Mouse (Mus musculus) heart, postnatal 0 days (tissue): ENCODE results near the gene Abcb5.

ENCODE experiments used
- CTCF ChIP-seq: IDR thresholded peaks from 2 replicates; pipeline ENCODE4 v1.5.1; 2016; ENCODE audit warnings: antibody characterized with exemption, control low read depth, low read depth
- EP300 ChIP-seq: IDR thresholded peaks from 2 replicates; pipeline ENCODE4 v1.6.1; 2016; ENCODE audit warnings: antibody characterized with exemption, low read depth

DNA sequence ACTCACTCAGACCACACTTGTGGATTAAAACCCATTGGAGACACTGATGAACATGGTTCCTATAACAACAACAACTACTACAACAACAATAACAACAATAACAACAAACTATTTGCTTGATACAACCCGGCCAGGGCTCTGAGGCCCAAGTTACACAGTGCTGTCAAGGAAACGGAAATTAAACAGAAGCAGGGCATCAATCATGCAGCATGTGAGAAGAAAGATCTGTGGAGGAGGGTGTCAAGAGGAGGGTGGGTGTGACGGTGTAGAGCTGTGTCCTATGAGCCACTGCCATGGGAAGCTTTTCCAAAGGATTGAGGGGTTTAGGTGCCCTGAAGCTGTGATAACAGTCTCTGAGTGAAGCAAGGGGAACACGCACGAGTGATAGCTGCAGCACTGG lies 64.0 kb downstream of the Abcb5 start:
- TF ChIP-seq EP300 (no peak), CTCF (no peak)
